Mouse (Mus musculus) liver, embryonic 14.5 days (tissue): Measurements from ENCODE around the gene Dhps.

Source experiments
- CTCF ChIP-seq: IDR thresholded peaks from 2 replicates; pipeline ENCODE4 v1.5.1; 2016; ENCODE audit warnings: antibody characterized with exemption, low read depth, control low read depth
- EP300 ChIP-seq: IDR thresholded peaks from 2 replicates; pipeline ENCODE4 v1.6.1; 2016; ENCODE audit warnings: antibody characterized with exemption, low read depth

GRCm38 (mm10) chr8:85116984-85117383, 45.4 kb downstream of the Dhps start:
- TF ChIP-seq CTCF (no peak), EP300 (no peak)
